Mouse (Mus musculus) 3134 (cell line): ENCODE data around the gene Pgc.

ENCODE experiments used
- DNase-seq: peaks from one replicate; pipeline ENCODE4 v3.0.0-alpha.2; 2011; ENCODE audit warnings: low spot score; ENCODE audit not compliant: insufficient read length; ENCODE audit errors: extremely low read depth

Gene Pgc

DNA sequence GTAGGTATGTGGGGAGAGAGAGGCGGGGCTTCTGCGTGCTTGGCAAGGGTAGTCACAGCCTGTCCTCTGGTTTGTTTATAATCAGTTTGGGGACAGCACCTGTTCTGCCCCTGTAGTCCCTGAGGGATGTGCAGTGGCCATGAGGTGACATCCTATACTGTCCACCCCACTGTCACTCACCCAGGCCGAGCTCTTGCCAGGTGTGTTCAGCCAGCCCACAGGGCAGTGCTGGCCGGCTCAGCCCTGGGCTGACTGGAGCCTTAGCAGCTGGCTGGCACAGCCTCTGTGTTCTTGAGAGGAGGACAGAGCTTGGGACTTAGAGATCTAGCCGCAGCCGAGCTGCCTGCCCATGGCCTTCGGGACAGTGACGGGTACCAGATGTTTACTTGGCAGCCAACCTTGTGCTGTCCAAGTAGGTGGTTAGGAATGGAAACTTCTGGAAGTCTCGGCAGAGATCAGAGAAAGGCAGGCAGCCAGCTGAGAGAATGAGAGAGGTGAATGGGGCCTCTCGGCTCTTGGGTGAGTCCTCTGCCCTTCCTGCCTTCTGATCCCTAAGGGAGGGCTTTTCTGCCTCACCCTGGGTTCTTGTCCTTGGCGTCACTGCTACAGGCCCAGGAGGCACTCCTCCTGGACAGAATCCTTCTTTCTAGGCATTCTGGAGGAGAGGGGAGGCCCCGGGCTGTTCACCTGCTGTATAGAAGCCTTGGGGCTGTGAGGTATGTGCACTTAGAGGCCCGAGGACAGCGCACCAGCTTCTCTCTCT is 22.3 kb downstream of the Pgc start:
- peak; percentile 79 for DNase-seq

DNA sequence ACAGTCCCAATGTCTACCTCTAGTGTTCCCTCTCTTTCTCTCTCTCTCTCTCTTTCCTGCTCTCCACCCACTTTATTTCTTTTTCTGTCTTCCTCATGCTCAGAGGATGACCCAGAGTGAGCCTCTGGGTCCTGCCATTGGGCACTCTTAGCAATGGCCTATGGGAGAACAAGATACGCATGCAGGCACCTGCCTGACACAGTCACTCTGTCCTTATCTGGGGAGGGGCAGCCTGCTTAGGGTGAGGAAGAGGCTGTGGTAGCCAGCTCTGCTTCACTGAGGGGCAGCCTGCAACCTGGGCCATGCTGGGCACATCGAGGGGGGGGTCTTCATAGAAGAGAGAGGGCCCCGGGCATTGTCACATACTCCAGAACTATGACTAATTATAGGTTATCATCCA is 23.0 kb downstream of the Pgc start:
- no peak for DNase-seq

DNA sequence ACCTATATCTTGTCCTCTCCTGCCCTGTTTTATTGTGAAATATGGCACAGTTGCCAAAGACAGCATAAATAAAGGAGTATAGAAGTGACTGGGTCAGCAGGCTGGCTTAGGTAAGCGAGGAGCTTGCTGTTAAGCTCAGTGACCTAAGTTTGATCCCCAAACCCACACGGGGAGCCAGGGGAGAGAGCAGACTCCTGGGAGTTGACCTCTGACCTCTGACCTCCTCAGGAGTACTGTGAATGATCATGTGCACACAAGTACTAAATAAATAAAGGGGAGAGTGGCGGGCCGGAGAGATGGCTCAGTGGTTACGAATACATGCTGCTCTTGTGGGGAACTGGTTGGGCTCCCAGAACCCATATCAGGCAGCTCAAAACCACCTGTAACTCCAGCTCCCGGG is 23.5 kb downstream of the Pgc start:
- no peak for DNase-seq

DNA sequence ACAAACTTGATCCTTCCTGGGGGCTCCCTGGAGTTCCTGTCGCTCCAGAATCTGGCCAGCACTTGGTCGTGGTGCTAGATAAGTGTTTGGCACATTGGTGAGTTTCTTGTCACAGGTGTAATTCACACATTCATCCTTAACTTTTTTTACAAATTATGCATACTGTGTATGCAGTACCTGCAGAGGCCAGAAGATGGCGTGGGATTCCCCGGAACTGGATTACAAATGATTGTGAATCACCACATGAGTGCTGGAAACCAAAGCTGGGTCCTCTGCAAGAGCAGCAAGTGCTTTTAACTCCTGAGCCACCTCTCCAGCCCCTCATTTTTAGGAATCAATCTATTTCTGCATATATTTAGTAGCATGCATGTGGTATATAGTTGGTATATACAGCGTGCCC is 25.2 kb downstream of the Pgc start:
- no peak for DNase-seq

DNA sequence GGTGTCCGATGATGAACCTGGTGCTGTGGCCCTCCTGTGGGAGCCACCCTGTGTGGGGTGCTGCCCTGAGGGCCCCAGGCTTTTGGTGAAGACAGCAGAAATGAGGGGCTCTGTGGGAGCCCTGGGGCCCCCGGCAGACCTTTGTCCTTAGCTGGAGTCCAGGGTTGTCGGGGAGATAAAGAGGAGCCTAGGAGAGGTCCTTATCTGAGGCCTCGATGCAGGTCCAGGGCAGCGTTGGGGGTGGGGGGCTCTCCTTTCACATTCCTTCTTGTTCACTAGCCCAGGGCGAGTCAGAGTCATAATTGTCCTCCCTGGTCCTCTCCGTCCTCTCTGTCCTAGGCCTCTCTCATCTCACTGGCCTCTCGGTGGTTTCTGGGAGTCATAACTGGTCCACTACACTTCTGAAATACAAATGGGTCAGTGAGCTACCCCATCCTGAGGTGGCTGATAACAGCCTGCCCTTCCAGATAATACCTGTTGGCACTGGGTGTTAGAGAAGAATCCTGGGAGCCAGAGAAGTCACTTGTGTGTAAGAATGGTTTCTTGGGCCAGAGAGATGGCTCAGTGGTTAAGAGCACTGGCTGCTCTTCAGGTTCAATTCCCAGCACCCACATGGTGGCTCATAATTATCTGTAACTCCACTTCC is 26.6 kb downstream of the Pgc start:
- no peak for DNase-seq

DNA sequence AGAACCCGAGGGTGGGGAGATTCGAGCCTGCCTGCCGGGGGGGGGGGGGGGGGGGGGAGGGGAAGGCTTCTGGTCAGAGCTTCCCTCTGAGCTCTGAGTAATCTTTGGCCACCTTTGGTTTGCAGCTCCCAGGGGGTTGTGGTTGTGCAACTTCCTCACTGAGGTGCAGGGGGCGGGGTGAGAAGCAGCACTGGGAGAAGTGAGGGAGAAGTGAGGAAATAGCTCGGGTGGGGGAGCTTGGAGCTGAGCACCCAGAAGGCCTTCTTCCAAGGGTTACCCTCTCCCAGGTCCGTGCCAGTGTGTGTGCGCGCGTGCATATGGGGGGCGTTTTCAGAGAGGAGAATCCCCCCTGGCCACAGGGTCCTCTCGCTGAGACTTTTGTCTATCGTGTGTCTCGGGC is 27.6 kb downstream of the Pgc start:
- DNase-seq, result peak; percentile 81

DNA sequence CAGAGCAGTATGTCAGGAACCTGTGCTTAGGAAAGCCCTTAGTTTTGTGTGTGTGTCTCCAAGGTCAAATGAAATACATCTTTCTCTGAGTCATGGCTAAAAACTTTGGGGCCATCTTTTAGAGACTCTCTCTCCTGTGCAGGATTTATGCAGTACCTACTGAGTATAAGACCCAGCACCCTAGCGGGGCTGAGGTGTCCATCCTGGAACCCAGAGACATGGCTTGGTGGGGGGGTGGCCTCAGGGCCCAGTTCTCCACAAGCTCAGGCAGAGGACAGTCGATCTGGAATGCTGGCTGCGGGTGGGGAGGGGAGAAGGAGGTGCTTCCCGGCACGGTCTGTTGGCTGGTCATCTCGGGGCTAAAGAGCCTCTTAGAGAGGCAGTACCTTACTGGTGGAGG is 29.7 kb downstream of the Pgc start:
- peak; percentile 63 for DNase-seq

DNA sequence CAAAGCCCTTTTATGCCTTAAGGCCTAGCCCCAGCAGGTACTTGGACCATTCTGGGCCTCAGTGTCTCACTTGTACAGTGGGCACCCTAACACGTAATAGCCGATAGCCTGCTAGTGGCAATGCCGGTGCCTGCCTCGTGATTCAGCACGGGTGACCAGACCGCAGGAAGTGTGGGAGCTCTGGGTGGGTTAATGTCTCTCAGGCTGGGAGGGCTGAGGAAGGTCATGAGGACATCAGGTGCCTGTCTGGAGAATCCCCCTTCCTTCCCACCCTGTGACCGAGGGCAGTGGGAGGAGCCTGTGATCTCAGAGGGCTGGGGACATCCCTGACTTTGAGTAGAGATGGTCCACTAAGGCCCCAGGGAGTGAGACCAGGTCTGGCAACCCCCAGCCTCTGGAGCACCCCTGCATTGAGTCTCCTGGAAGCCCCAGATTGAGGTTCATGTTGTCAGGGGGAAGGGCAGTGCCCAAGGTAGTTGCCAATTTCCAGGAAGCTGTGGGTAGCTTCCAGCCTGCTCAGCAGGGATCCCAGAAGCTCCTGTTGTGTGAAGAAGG is 30.5 kb downstream of the Pgc start:
- DNase-seq, result no peak

DNA sequence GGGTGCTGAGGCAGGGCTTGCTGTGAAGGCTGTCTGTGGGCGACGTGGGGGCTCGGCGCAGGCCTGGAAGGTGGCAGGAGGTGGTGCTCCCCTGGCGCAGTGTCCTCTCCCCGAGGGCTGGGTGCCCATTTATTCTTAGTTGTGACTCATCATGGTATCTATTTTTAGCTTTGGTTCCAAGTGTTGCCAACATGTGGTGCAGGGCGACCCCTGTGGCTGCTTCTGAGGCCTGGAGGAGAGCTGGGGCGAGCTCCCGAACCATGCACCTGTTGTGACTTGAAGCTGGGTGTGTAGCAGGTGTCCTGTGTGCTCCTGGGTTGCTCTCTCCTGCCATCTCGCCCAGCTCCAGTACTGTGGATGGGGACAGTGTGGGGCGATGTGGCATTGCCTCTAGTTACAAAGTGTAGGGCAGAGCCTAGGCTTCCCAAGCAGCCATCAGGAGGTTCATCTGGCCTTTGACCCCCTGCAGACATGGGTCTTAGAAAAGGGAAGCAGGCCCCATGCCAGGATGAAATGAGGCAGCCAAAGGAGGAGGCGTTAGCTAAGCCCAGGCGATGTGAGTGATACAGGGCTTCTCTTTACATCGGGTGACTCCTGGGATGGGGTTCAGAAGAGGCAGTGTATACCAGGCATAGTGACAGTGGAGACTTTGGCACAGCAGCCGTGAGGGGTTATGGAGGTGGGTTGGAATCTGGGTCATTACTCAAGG is 33.2 kb downstream of the Pgc start:
- peak; percentile 80 for DNase-seq

DNA sequence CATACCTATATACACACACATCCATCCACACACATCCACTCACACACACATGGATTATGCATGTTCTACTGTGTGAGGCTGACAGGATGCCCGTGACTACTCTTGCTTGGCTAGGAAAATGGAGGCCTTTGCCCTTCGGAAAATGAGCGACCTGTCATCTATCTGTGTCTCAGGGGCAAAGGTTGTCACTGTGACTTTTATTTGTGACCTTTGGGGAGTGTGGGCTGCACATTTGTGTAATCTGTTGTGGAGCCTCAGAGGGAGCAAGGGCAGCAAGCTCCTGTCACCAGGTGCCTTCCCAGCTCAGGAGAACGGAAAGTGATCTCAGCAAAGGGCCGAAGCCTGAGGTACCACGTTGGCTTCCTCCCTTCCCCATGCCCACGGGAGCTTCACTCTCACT is 35.4 kb downstream of the Pgc start:
- DNase-seq, result no peak

DNA sequence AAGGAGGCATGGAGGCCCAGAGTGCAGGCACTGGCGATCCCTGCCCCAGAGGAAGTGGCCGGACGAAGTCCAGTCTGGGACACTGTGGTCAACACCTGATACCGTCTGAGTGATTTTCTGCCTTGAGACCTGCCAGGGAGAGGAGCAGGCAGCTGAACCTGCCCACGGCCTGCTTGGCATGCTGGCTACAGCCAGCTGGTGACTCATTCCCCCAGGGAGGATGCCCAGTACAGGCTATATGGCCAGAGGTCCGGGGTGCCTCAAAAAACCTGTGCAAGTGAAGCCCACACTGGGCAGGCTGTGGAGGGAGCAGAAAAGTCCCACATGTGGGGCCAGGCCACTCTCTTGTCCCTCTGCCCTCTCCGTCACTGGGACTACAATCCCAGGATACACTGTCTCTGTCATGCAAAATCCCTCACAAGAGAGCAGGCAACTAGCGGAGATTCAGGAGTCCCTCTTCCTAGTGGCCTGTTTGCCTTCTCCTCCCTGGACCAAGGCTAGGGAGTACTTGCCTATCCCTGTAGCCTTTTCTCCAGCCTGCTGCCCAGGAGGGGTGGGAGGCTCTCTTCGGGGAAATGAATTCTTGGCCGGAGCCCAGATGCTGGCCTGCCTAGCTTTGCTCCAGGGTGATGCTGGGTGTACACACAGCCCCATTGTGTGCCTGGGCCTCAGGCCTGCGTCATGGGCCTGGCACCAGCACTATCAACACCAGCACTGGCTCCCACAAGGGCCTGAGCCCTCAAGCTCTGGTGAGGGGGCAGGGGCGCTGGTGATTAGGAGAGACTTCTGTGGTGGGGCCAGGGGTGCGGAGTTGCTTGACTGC is 36.1 kb downstream of the Pgc start:
- DNase-seq, result peak; percentile 89

DNA sequence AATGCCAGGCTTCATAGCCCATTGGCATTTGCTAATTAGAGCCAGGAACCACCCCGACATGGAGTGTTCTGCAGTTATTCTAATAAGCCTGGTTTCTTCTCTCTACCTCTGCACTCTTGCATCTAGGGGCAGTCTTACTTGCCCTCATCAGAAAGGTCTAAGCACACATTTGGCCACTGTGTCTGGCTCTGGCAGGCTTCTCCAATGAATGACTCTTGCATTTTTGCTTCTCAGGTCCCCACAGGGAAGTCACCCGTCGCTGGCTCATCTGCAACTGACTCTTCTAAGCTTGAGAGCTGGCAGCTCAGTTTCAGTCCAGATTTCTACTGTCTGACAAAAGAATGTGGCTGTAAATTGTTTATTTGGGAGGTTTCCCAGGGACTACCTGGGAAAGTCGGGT is 39.3 kb downstream of the Pgc start:
- no peak for DNase-seq

DNA sequence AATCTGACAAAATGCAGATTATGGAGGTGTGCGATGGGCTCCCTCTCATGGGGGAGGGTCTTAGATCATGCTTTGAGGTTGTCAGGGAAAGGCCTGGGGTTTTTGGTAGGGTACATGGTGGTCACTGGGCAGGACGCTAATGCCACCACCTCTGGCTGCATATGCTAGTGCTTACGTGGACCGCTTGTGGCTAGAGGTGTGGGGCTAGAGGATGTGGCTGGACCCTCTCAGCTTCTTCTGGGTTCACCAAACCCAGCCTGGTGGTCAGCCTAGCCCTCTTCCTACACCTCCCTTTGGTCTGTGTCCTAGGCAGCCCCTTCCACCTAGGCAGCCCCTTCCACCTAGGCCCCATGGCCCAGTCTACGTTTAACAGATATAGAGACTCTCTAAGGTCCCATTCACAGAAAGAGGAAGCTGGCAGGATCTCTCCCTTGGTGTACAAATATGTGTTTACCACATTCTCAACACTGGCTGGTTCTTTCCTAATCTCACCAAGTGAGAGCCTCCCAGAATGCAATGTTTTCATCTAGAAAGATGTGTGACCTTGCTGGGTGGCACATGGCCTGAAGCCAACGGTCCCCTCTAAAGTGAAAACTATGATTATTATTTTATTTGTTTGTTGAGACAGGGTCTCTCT is 39.9 kb downstream of the Pgc start:
- no peak for DNase-seq

DNA sequence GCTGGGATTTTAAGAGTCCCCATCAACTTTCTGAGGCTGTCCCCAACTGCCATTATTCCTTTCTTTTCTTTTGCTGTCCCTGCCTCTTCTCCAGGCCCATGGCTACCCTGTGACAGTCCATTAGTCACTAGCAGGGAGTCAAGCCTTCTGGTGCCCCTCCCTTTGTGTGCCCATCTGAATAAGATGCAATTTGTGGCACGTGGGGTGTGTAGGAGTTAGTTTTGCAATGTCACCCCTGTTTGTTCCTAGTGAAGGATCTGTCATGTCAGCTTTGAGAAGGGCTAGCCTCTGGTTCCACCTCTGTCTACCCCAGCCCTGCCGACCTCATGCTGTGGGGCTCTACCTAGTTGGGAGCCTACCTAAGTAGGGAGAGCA is 40.4 kb downstream of the Pgc start:
- no peak for DNase-seq

DNA sequence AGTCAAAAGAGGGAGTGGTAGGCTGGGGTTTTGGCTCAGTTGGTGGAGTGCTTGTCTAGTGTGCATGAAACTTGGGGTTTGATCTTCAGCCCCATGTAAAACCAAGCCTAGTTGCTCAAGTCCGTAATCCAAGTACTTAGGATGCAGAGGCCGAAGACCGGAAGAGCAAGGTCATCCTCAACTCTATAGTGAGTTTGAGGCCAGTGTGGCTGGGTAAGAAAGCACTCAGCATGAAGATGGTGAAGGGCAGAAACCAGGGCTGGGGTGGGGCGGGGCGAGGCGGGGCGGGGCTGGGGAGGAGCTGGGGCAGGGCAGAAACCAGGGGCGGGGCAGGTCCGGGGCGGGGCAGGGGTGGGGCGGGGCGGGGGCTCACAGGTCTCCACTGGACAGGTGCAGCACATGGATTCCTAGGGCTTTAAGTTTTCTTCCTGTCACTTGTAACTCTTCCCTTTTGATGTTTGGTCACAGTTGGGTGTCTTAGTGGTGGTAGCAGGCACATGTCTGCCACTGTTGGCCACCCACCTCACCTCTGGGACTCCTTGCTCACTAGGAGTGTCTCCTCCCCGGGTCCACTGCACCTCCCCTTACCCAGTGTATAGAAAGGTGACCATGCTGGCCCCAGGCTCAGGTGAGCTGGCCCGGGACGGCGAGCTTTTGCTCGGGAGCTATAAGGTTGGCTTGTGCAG is 41.0 kb downstream of the Pgc start:
- no peak for DNase-seq

DNA sequence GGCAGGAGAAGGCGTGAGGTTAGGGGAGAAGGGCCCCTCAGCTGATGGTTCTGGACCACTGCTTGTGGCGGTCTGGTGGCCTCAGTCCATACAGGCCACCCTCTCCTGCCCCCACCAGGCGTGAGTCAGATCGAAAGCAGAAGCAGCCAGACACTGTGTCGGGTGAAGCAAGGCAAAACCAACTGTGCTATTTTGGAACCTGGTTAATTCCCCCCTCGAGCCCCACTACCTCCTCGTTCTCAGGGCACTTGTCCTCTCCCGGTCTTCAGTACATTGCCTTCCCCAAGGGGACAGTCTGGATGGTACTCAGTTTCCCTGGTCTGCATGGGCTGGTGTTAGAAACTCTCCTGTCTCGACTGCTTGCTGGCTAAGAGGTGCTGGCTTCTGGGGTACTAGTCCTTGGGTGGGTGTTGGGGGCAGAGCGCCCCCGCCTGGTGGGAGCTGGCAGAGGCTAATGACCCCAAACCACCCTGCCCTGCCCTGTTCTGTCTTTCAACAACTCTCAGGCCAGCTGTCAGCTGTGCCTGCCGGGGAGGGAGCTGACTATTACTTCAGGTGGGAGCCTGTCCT is 42.1 kb downstream of the Pgc start:
- DNase-seq, result no peak

DNA sequence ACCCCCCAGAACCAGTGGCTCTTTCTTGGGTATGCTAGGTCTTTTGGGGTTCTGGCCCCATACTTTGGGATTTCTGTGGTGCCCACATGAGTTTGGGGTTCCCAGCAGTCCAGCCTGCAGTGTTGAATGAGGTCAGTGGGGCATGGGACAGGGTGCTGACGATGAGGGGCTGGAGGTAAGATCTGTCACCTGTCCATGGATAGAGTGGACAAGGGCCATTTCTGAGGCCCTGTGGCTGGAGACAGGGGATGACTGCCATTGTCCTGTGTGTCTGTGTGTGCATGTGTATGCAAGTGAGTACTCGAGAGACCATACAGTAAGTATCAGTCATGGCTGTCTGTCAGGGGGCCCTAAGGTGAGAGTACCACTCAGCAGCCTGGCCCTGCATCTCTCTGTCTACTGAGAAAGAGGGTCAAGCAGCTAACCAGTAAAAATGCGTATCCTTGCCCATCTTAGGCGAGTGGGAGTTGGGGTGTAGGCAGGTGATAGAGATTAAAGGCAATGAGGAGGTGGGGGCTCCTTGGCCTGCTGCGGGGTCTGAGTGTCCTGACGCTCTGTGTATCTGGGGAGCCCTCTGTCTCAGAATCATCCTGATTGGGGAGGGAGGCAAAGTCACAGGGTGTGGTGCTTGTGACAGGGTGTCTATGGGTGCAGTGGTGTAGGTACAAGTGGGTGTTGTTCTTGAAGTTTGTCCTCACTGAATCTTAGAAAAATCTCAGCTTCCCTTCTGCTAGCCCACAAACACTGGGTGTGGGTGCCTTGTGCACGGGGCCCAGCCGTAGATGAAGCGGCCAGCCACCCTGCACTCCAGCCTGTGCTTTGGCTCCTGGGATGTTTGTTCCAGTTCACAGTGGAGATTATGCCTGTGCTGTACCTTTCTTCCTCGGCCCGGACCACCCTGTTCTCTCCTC is 43.0 kb downstream of the Pgc start:
- DNase-seq, result no peak

DNA sequence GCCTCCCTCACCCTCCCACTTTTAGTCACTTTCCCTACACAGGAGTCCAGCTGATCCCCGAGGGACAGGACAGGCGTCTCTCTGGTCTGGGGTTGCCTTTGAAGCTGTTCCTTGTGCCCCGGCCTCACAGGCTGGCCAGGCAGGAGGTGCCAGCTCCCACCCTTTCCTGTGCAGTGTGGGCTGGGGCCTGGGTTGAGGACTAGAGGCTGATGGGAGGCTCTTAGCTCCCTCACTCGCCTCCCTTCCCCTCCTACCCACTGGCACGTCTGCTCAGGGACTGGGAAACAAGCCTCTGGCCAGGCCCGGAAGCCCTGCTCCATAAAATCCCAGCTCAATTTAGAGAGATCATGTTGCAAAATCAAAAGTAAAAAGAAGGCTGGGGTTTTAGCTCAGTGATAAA is 47.0 kb downstream of the Pgc start:
- DNase-seq, result no peak
